Mouse (Mus musculus) E14TG2a.4 (cell line): Measurements from ENCODE around the gene Tns3.
A peak's percentile ranks its signal among the peaks of the same experiment; 100 is the strongest.
"Not testable (repeated sequence)": the region's sequence is repeated elsewhere in the genome, so short reads cannot be mapped to it uniquely, and the experiment has no call there.

Experiments
- H3K27me3 ChIP-seq: 2 replicates; pipeline ENCODE4 v1.6.1; 2014; ENCODE audit warnings: low read length, control low read depth; ENCODE audit not compliant: insufficient read depth
- H3K36me3 ChIP-seq: 2 replicates; pipeline ENCODE4 v1.6.1; 2014; ENCODE audit warnings: low read length, control low read depth; ENCODE audit not compliant: insufficient read depth
- H3K4me1 ChIP-seq: replicated peaks from 2 replicates; pipeline ENCODE4 v1.6.1; 2014; ENCODE audit warnings: low read depth, low read length, control low read depth
- H3K4me3 ChIP-seq: replicated peaks from 2 replicates; pipeline ENCODE4 v1.5.1; 2014; ENCODE audit warnings: mild to moderate bottlenecking, low read length
- H3K9me3 ChIP-seq: 2 replicates; pipeline ENCODE4 v1.6.1; 2014; ENCODE audit warnings: low read length, control low read depth
- CTCF ChIP-seq: conservative IDR thresholded peaks from 2 replicates; pipeline ENCODE4 v1.5.1; 2014; ENCODE audit warnings: low read length
- NANOG ChIP-seq: IDR thresholded peaks from 2 replicates; pipeline ENCODE4 v1.6.1; 2014; ENCODE audit warnings: borderline replicate concordance, low read length, mixed read lengths
- POU5F1 ChIP-seq: IDR thresholded peaks from 2 replicates; pipeline ENCODE4 v1.6.1; 2014; ENCODE audit warnings: low read length, borderline replicate concordance

Gene Tns3

GRCm38 (mm10) chr11:8545798-8546197 lies 118.5 kb downstream of the Tns3 start:
- peaks cover 99% of the 10 kb centered on the region for H3K36me3 ChIP-seq
- no peak overlapping the region for H3K4me3 ChIP-seq
- peak; percentile 87 for TF ChIP-seq CTCF
- TF ChIP-seq POU5F1: no peak
- H3K27me3 ChIP-seq: no peaks in the 10 kb centered on the region
- no peaks in the 10 kb centered on the region for H3K9me3 ChIP-seq
- H3K4me1 ChIP-seq: peaks cover 78% of the 10 kb centered on the region

GRCm38 (mm10) chr11:8544355-8544754 lies 120.0 kb downstream of the Tns3 start:
- Histone ChIP-seq H3K27me3 (no peaks in the 10 kb centered on the region), H3K9me3 (no peaks in the 10 kb centered on the region), H3K4me3 (no peak overlapping the region), H3K4me1 (peaks cover 78% of the 10 kb centered on the region), H3K36me3 (peaks cover 99% of the 10 kb centered on the region)
- TF ChIP-seq CTCF (no peak), POU5F1 (no peak), NANOG (no peak)

GRCm38 (mm10) chr11:8541222-8541815 lies 123.0 kb downstream of the Tns3 start:
- H3K36me3 ChIP-seq: peaks cover 99% of the 10 kb centered on the region
- no peaks in the 10 kb centered on the region for H3K9me3 ChIP-seq
- H3K4me1 ChIP-seq: peaks cover 90% of the 10 kb centered on the region
- TF ChIP-seq POU5F1: no peak
- no peak for TF ChIP-seq CTCF
- no peak for TF ChIP-seq NANOG
- no peaks in the 10 kb centered on the region for H3K27me3 ChIP-seq
- H3K4me3 ChIP-seq: no peak overlapping the region

- Histone ChIP-seq H3K4me1 (peaks cover 84% of the 10 kb centered on the region), H3K9me3 (no peaks in the 10 kb centered on the region)
- TF ChIP-seq NANOG: no peak
- no peak for TF ChIP-seq CTCF
- no peak for TF ChIP-seq POU5F1
Observed at GRCm38 (mm10) chr11:8539593-8540265, 124.6 kb downstream of the Tns3 start.

GRCm38 (mm10) chr11:8537013-8537614 lies 127.2 kb downstream of the Tns3 start:
- peaks cover 99% of the 10 kb centered on the region for H3K36me3 ChIP-seq
- H3K27me3 ChIP-seq: no peaks in the 10 kb centered on the region
- no peak for TF ChIP-seq NANOG
- no peak for TF ChIP-seq POU5F1
- no peak for TF ChIP-seq CTCF
- no peaks in the 10 kb centered on the region for H3K9me3 ChIP-seq
- H3K4me3 ChIP-seq: no peak overlapping the region
- H3K4me1 ChIP-seq: peaks cover 86% of the 10 kb centered on the region

More at GRCm38 (mm10) chr11:8539593-8540265, 124.6 kb downstream of the Tns3 start:
- peaks cover 98% of the 10 kb centered on the region for H3K36me3 ChIP-seq
- no peak overlapping the region for H3K4me3 ChIP-seq
- H3K27me3 ChIP-seq: no peaks in the 10 kb centered on the region

GRCm38 (mm10) chr11:8534893-8535292 lies 129.4 kb downstream of the Tns3 start:
- H3K4me1 ChIP-seq: peaks cover 82% of the 10 kb centered on the region
- TF ChIP-seq NANOG (no peak), CTCF (peak; percentile 45)
- H3K4me3 ChIP-seq: no peak overlapping the region
- H3K36me3 ChIP-seq: peaks cover 99% of the 10 kb centered on the region
- no peaks in the 10 kb centered on the region for H3K27me3 ChIP-seq
- H3K9me3 ChIP-seq: no peaks in the 10 kb centered on the region

GRCm38 (mm10) chr11:8532771-8533170 lies 131.6 kb downstream of the Tns3 start:
- Histone ChIP-seq H3K36me3 (peaks cover 99% of the 10 kb centered on the region), H3K4me1 (peaks cover 75% of the 10 kb centered on the region)
- H3K9me3 ChIP-seq, H3K27me3 ChIP-seq, H3K4me3 ChIP-seq: not testable (repeated sequence)

GRCm38 (mm10) chr11:8532112-8532747 lies 132.1 kb downstream of the Tns3 start:
- TF ChIP-seq CTCF (no peak), NANOG (no peak), POU5F1 (no peak)

GRCm38 (mm10) chr11:8530506-8530905 lies 133.8 kb downstream of the Tns3 start:
- H3K36me3 ChIP-seq: peaks cover 98% of the 10 kb centered on the region
- no peaks in the 10 kb centered on the region for H3K27me3 ChIP-seq
- H3K4me1 ChIP-seq: peaks cover 73% of the 10 kb centered on the region
- no peaks in the 10 kb centered on the region for H3K9me3 ChIP-seq
- no peak for TF ChIP-seq CTCF
- TF ChIP-seq POU5F1: no peak
- TF ChIP-seq NANOG: no peak
- H3K4me3 ChIP-seq: no peak overlapping the region

More at GRCm38 (mm10) chr11:8532112-8532747, 132.1 kb downstream of the Tns3 start:
- Histone ChIP-seq H3K4me1 (peaks cover 71% of the 10 kb centered on the region), H3K9me3 (no peaks in the 10 kb centered on the region), H3K4me3 (no peak overlapping the region), H3K36me3 (peaks cover 98% of the 10 kb centered on the region), H3K27me3 (no peaks in the 10 kb centered on the region)
